In the genomic region with DNA sequence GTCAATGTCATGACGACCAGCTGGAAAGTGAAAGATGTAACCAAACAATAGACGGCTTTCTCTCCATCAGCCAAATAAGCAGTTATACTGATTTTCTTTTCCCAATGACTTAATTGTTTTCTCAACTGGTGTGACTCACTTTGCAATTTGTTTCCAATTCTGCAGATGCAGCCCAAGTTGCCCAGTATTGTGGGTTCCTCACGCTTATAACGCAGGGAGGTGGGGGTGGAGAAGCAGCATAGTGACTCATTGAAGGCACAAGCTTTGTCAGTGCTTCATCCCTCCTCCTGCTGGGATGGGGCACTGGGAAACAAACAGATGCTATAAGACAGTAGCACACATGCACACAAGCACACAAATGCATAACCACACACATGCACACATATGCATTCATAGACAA, we compare ENCODE assay signal across 29 mouse cellular contexts.
DNase-seq lines count a peak whose midpoint lies in the region; TF ChIP-seq lines count a peak whose summit lies in the region.
"Had no signal": no experiment of that assay in that cellular context is flagged by ENCODE, and none has a peak within 500 bp of the region (broad histone marks: within the 10 kb centered on the region; RNA-seq: fewer than 3 reads in every experiment).

No protein-coding gene starts in this region.

- no peaks in the 10 kb centered on the region for H3K36me3 ChIP-seq in kidney, adult 2 months (ENCODE audit: control insufficient read depth, insufficient read depth, low read length)
- H3K36me3 ChIP-seq: embryonic facial prominence, embryonic 13.5 days; forebrain, embryonic 12.5 days; hindbrain, embryonic 10.5 days; hindbrain, embryonic 15.5 days; limb, embryonic 10.5 days; limb, embryonic 15.5 days; liver, embryonic 13.5 days; midbrain, embryonic 12.5 days; neural tube, embryonic 13.5 days had no signal

- no peak for TF ChIP-seq POLR2A in kidney, adult 2 months (IDR thresholded peaks at IDR 0.05; ENCODE audit: low read depth, low read length)

- H3K4me3 ChIP-seq in kidney, adult 2 months (ENCODE audit: insufficient read depth, low read depth, low read length), result no peak overlapping the region
- H3K4me3 ChIP-seq: embryonic facial prominence, embryonic 13.5 days; erythroblast, embryonic 14.5 days; forebrain, embryonic 12.5 days; hindbrain, embryonic 10.5 days; hindbrain, embryonic 15.5 days; limb, embryonic 10.5 days; limb, embryonic 15.5 days; liver, embryonic 13.5 days; megakaryocyte, embryonic 14.5 days; midbrain, embryonic 12.5 days; neural tube, embryonic 13.5 days had no signal

- 95% methylated on average over 4 of the region's 4 CpGs for WGBS in kidney, adult 2 months

- no peak for TF ChIP-seq CTCF in kidney, adult 2 months (conservative IDR thresholded peaks at IDR 0.05; ENCODE audit: insufficient read depth, insufficient read length, low read depth, low read length)

- H3K4me1 ChIP-seq in kidney, adult 2 months (ENCODE audit: control insufficient read depth, insufficient read depth, low read length), result no peaks in the 10 kb centered on the region
- H3K4me1 ChIP-seq: embryonic facial prominence, embryonic 13.5 days; hindbrain, embryonic 10.5 days; hindbrain, embryonic 15.5 days; limb, embryonic 15.5 days; liver, embryonic 13.5 days; megakaryocyte, embryonic 14.5 days; midbrain, embryonic 12.5 days had no signal

- H3K27ac ChIP-seq in kidney, adult 2 months (ENCODE audit: insufficient read depth, low read depth, low read length), result no peak overlapping the region
- H3K27ac ChIP-seq: embryonic facial prominence, embryonic 13.5 days; forebrain, embryonic 12.5 days; hindbrain, embryonic 10.5 days; hindbrain, embryonic 15.5 days; limb, embryonic 10.5 days; limb, embryonic 15.5 days; liver, embryonic 13.5 days; midbrain, embryonic 12.5 days; neural tube, embryonic 13.5 days had no signal

- DNase-seq in layer of hippocampus, adult 18-20 months (ENCODE audit: low spot score in 2 of 2), result peak; percentile 38 to 59
- no peak for DNase-seq in layer of hippocampus, adult 9-10 months (ENCODE audit: low spot score)
- peak; percentile 40 to 47 for DNase-seq in right cerebral cortex, adult 2 months (ENCODE audit: low spot score in 2 of 2)
- DNase-seq in right cerebral cortex, postnatal 10 days (ENCODE audit: low spot score in 2 of 2), result no peak
- peak; percentile 68 for DNase-seq in layer of hippocampus, adult 9-11 months
- DNase-seq in kidney, adult 2 months, result no peak
- no peak for DNase-seq in thymus, postnatal 36 days
- DNase-seq: adrenal gland, postnatal 25 days; cerebellum, adult 18-20 months; cerebellum, postnatal 10 days; forebrain, postnatal 0 days; gastrocnemius, postnatal 14 days; heart, postnatal 14 days; kidney, adult 18-20 months; kidney, postnatal 36 days; liver, embryonic 13.5 days; lung, adult 18-20 months; lung, postnatal 4 days; thymus, postnatal 14 days had no signal

- H3K27me3 ChIP-seq in kidney, adult 2 months (replicated peaks; ENCODE audit: control insufficient read depth, insufficient read depth, low read length), result no peaks in the 10 kb centered on the region
- H3K27me3 ChIP-seq: embryonic facial prominence, embryonic 13.5 days; hindbrain, embryonic 15.5 days; liver, embryonic 13.5 days; megakaryocyte, embryonic 14.5 days; midbrain, embryonic 12.5 days; neural tube, embryonic 13.5 days had no signal

Comparison
In these comparisons a context has a peak if more than half of its experiments do, and no peak if none do; other contexts are left out.
1. DNase-seq: peak in layer of hippocampus, adult 18-20 months (2 of 2), right cerebral cortex, adult 2 months (2 of 2) and layer of hippocampus, adult 9-11 months (single experiment); none in layer of hippocampus, adult 9-10 months (single experiment), right cerebral cortex, postnatal 10 days (0 of 2), kidney, adult 2 months (single experiment) and thymus, postnatal 36 days (0 of 2).